Mouse (Mus musculus) heart, adult 2 months (tissue): ENCODE data around the gene Tnk2.

ENCODE experiments used
- CTCF ChIP-seq: fragments of 200-600 bp; IDR thresholded peaks from 2 replicates; pipeline ENCODE4 v1.8.1; 2022; ENCODE audit warnings: antibody characterized with exemption, mild to moderate bottlenecking, moderate library complexity
- EP300 ChIP-seq: fragments of 200-500 bp; IDR thresholded peaks from 2 replicates; pipeline ENCODE4 v1.6.1; 2011; ENCODE audit warnings: low read depth, low read length, control low read depth; ENCODE audit not compliant: insufficient read depth
- POLR2A ChIP-seq: fragments of 200-500 bp; IDR thresholded peaks from 2 replicates; pipeline ENCODE4 v1.6.1; 2011; ENCODE audit warnings: mild to moderate bottlenecking, low read depth, low read length, control low read depth; ENCODE audit not compliant: insufficient read depth

- TF ChIP-seq CTCF (no peak), EP300 (no peak), POLR2A (no peak)
Observed at GRCm38 (mm10) chr16:32643661-32644061, at the start of gene Tnk2.
